Mouse (Mus musculus) megakaryocyte, embryonic 14.5 days (primary cell): ENCODE data around the gene Gm42791.

ENCODE experiments used
- FLI1 ChIP-seq: IDR thresholded peaks from 2 replicates; pipeline ENCODE4 v1.6.1; 2012; ENCODE audit warnings: low read length, inconsistent platforms, mixed read lengths
- GATA1 ChIP-seq: IDR thresholded peaks from 3 replicates; pipeline ENCODE4 v1.6.1; 2012; ENCODE audit warnings: mixed read lengths, low read length, inconsistent platforms, borderline replicate concordance

GRCm38 (mm10) chr5:148895034-148895433 lies 99.9 kb downstream of the Gm42791 start:
- TF ChIP-seq GATA1 (no peak), FLI1 (no peak)
